Mouse (Mus musculus) brain, embryonic 14.5 days (tissue): ENCODE results near the gene Hdac4. TPM values are rescaled to one million over a fixed set of nuclear protein-coding genes. Genes with fewer than 3 reads are reported as not detected.

Source experiments
- DNase-seq: peaks from one replicate; pipeline ENCODE4 v3.0.0-alpha.2; 2011; ENCODE audit warnings: low read depth
- CTCF ChIP-seq: fragments of 200-500 bp; IDR thresholded peaks from 2 replicates; pipeline ENCODE4 v1.5.1; 2012; ENCODE audit warnings: inconsistent platforms, mild to moderate bottlenecking, moderate library complexity, borderline replicate concordance; ENCODE audit not compliant: insufficient read depth, insufficient read length; ENCODE audit errors: extremely low read depth
- POLR2A ChIP-seq: fragments of 200-500 bp; IDR thresholded peaks from 2 replicates; pipeline ENCODE4 v1.6.1; 2012; ENCODE audit warnings: mild to moderate bottlenecking, inconsistent platforms, borderline replicate concordance; ENCODE audit not compliant: poor library complexity, insufficient read depth, insufficient read length, severe bottlenecking; ENCODE audit errors: extremely low read depth
- polyA plus RNA-seq: library from polyadenylated mRNA; depleted of rRNA; stranded (reverse); fragments of >200 nt; gene quantifications from 2 replicates; pipeline ENCODE4 v1.2.3, GENCODE M21; 2012

Gene Hdac4
- polyA plus RNA-seq, 1 experiment: 21.8 TPM

GRCm38 (mm10) chr1:92086841-92087240, 108.7 kb downstream of the Hdac4 start:
- no peak for TF ChIP-seq POLR2A
- no peak for TF ChIP-seq CTCF
- no peak for DNase-seq

- peak; percentile 39 for DNase-seq
- TF ChIP-seq CTCF (no peak), POLR2A (no peak)
These were observed 109.2 kb downstream of the Hdac4 start for GRCm38 (mm10) chr1:92086277-92086813.

- no peak for TF ChIP-seq CTCF
- no peak for DNase-seq
These were observed 110.8 kb downstream of the Hdac4 start for GRCm38 (mm10) chr1:92084738-92085137.

GRCm38 (mm10) chr1:92084004-92084403, 111.5 kb downstream of the Hdac4 start:
- no peak for DNase-seq
- TF ChIP-seq POLR2A: no peak
- no peak for TF ChIP-seq CTCF

GRCm38 (mm10) chr1:92082837-92083541, 112.5 kb downstream of the Hdac4 start:
- TF ChIP-seq POLR2A: no peak
- TF ChIP-seq CTCF: no peak
- DNase-seq: no peak

GRCm38 (mm10) chr1:92082156-92082836, 113.2 kb downstream of the Hdac4 start:
- DNase-seq: no peak
- no peak for TF ChIP-seq CTCF
- TF ChIP-seq POLR2A: no peak

GRCm38 (mm10) chr1:92079982-92080537, 115.4 kb downstream of the Hdac4 start:
- no peak for DNase-seq
- TF ChIP-seq CTCF (no peak), POLR2A (no peak)

GRCm38 (mm10) chr1:92075312-92075711, 120.2 kb downstream of the Hdac4 start:
- TF ChIP-seq CTCF (no peak), POLR2A (no peak)
- no peak for DNase-seq

- no peak for TF ChIP-seq POLR2A
- DNase-seq: no peak
These were observed 120.8 kb downstream of the Hdac4 start for GRCm38 (mm10) chr1:92074655-92075054.

- TF ChIP-seq CTCF (no peak), POLR2A (no peak)
- peak; percentile 85 for DNase-seq
These were observed 125.4 kb downstream of the Hdac4 start for GRCm38 (mm10) chr1:92069932-92070677.

GRCm38 (mm10) chr1:92069464-92069863, 126.0 kb downstream of the Hdac4 start:
- DNase-seq: no peak
- TF ChIP-seq CTCF (no peak), POLR2A (no peak)

- DNase-seq: no peak
- no peak for TF ChIP-seq POLR2A
- TF ChIP-seq CTCF: no peak
These were observed 131.2 kb downstream of the Hdac4 start for GRCm38 (mm10) chr1:92064307-92064706.

- no peak for DNase-seq
- TF ChIP-seq POLR2A (no peak), CTCF (no peak)
These were observed 132.2 kb downstream of the Hdac4 start for GRCm38 (mm10) chr1:92063271-92063670.
